Mouse (Mus musculus) neural tube, embryonic 11.5 days (tissue): ENCODE data around the gene Gm10118. TPM values are rescaled to one million over a fixed set of nuclear protein-coding genes. Genes with fewer than 3 reads are reported as not detected.
A peak's percentile ranks its signal among the peaks of the same experiment; 100 is the strongest.

Experiments used
- ATAC-seq: fragments of 200-750 bp; cut with Nextera tagmentation; 2 replicates; pipeline ENCODE4 v1.8.0; 2017; ENCODE audit warnings: moderate number of reproducible peaks, mild to moderate bottlenecking, moderate TSS enrichment, moderate library complexity; ENCODE audit not compliant: insufficient read depth, low FRiP score, low TSS enrichment
- DNase-seq: peaks from one replicate; pipeline ENCODE4 v3.0.0-alpha.2; 2015; ENCODE audit warnings: low spot score
- H3K27ac ChIP-seq: fragments of 300-500 bp; sonication (generic); 2 replicates; pipeline ENCODE4 v1.5.1; 2014; ENCODE audit warnings: low read depth, mild to moderate bottlenecking, low read length
- H3K27me3 ChIP-seq: fragments of 300-500 bp; sonication (generic); 2 replicates; pipeline ENCODE4 v1.6.1; 2014; ENCODE audit warnings: mild to moderate bottlenecking, low read length, mixed read lengths; ENCODE audit not compliant: control insufficient read depth, insufficient read depth
- H3K36me3 ChIP-seq: fragments of 300-500 bp; sonication (generic); 2 replicates; pipeline ENCODE4 v1.6.1; 2014; ENCODE audit warnings: mild to moderate bottlenecking, low read length, moderate library complexity, mixed read lengths; ENCODE audit not compliant: control insufficient read depth, insufficient read depth
- H3K4me1 ChIP-seq: fragments of 300-500 bp; sonication (generic); 2 replicates; pipeline ENCODE4 v1.6.1; 2014; ENCODE audit warnings: low read length, mixed read lengths; ENCODE audit not compliant: control insufficient read depth, insufficient read depth
- H3K4me2 ChIP-seq: fragments of 300-500 bp; sonication (generic); 2 replicates; pipeline ENCODE4 v1.6.1; 2014; ENCODE audit warnings: low read depth, mild to moderate bottlenecking, moderate library complexity
- H3K4me3 ChIP-seq: fragments of 300-500 bp; sonication (generic); 2 replicates; pipeline ENCODE4 v1.5.1; 2014; ENCODE audit warnings: low read depth, low read length
- H3K9ac ChIP-seq: fragments of 300-500 bp; sonication (generic); 2 replicates; pipeline ENCODE4 v1.6.1; 2014; ENCODE audit warnings: mild to moderate bottlenecking, low read length
- H3K9me3 ChIP-seq: fragments of 300-500 bp; sonication (generic); 2 replicates; pipeline ENCODE4 v1.6.1; 2016; ENCODE audit warnings: low read length; ENCODE audit not compliant: control insufficient read depth
- WGBS: fragments of 180-500 bp; shearing (Covaris S2); extraction: QIAGEN DNeasy Blood & Tissue Kit; methylation state at CpG from one replicate; pipeline ENCODE4 v1.1.7; 2014; 5-methylcytosine and 5-hydroxymethylcytosine counted together
- polyA plus RNA-seq: library from polyadenylated mRNA; unstranded; fragments of >200 nt; fragmentation: Nextera tagmentation; extraction: Ambion mirVana; gene quantifications from 2 replicates; pipeline ENCODE4 v1.2.1, GENCODE M21; 2014

Gm10118 gene
- 0.24 and 0.40 TPM in 2 replicates for polyA plus RNA-seq

DNA sequence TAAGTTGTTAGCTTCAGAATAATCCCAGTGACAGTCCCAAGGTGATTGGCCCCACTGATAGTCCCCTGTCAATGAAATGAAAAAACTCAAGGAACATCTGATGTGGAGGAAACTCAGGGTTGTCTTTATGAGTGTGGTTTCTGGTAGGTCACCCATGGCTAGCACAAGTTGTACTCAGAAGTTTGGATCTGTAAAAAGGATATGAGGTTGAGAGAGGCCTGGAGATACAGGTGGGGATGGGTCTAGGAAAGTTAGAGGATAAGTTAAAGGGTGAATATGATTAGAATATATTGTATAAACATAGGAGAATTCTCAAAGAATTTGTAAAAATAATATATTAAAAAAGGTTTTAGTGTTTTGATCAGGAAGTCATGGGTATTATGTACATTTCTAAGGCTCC lies at the start of gene Gm10118:
TSS of gene Gm10118 (minus strand) at position 101 of the 400 bp plus-strand sequence.
- Histone ChIP-seq H3K27me3 (no peaks in the 10 kb centered on the region), H3K4me3 (no peak within 1 kb of the TSS)

GRCm38 (mm10) chr10:63972300-63972699 lies 45.1 kb upstream of the Gm10118 start:
- H3K4me3 ChIP-seq: no peak overlapping the region
- H3K4me2 ChIP-seq: no peak overlapping the region
- ATAC-seq (no peak), DNase-seq (no peak)
- 91% methylated on average over 2 of the region's 2 CpGs for WGBS
- H3K4me1 ChIP-seq: no peaks in the 10 kb centered on the region
- H3K36me3 ChIP-seq: no peaks in the 10 kb centered on the region
- H3K27ac ChIP-seq: no peak overlapping the region
- H3K9me3 ChIP-seq: no peaks in the 10 kb centered on the region
- no peaks in the 10 kb centered on the region for H3K27me3 ChIP-seq
- no peak overlapping the region for H3K9ac ChIP-seq

More for the DNA sequence above, at the start of gene Gm10118:
- H3K9ac ChIP-seq: no peak within 1 kb of the TSS
- H3K9me3 ChIP-seq: no peaks in the 10 kb centered on the region
- no peak for ATAC-seq
- H3K4me2 ChIP-seq: no peak within 1 kb of the TSS
- H3K4me1 ChIP-seq: no peaks in the 10 kb centered on the region
- no peak within 1 kb of the TSS for H3K27ac ChIP-seq
- no peak for DNase-seq
- H3K36me3 ChIP-seq: no peaks in the 10 kb centered on the region

DNA sequence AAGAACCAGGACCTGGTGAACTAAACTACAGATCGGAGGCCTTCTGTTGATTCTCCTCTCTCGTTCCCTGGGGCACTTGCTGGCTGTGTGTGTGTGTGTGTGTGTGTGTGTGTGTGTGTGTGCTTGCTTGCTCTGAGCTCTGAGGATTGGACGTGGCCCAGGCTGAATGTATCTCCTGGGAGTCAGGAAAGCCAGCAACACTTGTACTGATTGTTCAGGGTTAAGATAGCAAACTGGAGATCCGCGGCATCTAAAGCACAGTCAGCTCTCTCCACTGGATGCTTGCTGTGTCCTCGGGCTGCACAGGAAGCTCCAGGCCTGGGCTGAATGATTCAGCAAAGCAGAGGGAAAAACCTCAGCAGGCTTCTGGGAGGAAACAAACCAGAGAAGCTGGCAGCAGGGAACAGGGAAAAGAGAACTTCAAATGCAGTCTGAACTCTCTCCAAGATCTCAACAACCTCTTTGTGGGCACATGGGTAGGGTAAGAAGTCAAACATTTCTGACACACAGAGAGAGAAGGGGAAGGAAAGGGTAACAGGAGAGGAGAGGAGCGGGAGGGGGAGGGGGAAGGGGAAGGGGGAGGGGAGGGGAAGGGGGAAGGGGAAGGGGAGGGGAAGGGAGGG lies 27.2 kb upstream of the Gm10118 start:
- ATAC-seq: no peak
- H3K27me3 ChIP-seq: no peaks in the 10 kb centered on the region
- no peak overlapping the region for H3K4me2 ChIP-seq
- H3K36me3 ChIP-seq: no peaks in the 10 kb centered on the region
- H3K4me1 ChIP-seq: no peaks in the 10 kb centered on the region
- no peaks in the 10 kb centered on the region for H3K9me3 ChIP-seq
- no peak overlapping the region for H3K4me3 ChIP-seq
- WGBS: 29% methylated on average over 6 of the region's 7 CpGs
- H3K27ac ChIP-seq: no peak overlapping the region
- peak; percentile 49 for DNase-seq
- H3K9ac ChIP-seq: no peak overlapping the region

- Histone ChIP-seq H3K4me2 (no peak overlapping the region), H3K4me1 (no peaks in the 10 kb centered on the region), H3K9ac (no peak overlapping the region), H3K4me3 (no peak overlapping the region), H3K27ac (no peak overlapping the region), H3K27me3 (no peaks in the 10 kb centered on the region), H3K36me3 (no peaks in the 10 kb centered on the region), H3K9me3 (no peaks in the 10 kb centered on the region)
- no peak for ATAC-seq
- WGBS: 88% methylated on average over 1 of the region's 1 CpGs
- DNase-seq: no peak
Measured at GRCm38 (mm10) chr10:63951481-63951880, 24.2 kb upstream of the Gm10118 start.

DNA sequence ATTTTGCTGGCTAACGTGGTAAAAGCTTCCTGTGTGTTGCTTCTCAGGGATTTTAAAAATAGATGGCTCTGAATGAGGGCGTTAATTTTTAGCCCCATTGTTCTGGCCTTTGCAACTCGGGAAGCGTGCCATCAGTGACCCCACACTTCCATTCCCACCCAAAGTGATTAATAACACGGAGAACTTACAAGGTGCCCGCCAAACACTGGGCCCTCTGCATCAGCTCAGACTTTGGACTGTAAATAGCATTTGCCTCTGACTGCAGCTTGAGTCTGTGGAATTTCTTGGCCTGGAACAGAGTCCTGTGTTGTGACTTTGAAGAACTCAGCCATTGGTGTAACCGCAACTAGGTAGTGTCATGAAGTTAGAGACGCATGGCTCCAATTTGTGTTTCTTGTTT lies 23.6 kb upstream of the Gm10118 start:
- DNase-seq (no peak), ATAC-seq (no peak)
- Histone ChIP-seq H3K27ac (no peak overlapping the region), H3K9me3 (no peaks in the 10 kb centered on the region), H3K4me1 (no peaks in the 10 kb centered on the region), H3K27me3 (no peaks in the 10 kb centered on the region), H3K4me2 (no peak overlapping the region), H3K36me3 (no peaks in the 10 kb centered on the region), H3K4me3 (no peak overlapping the region), H3K9ac (no peak overlapping the region)
- WGBS: 61% methylated on average over 8 of the region's 8 CpGs

GRCm38 (mm10) chr10:63947266-63947665 lies 20.0 kb upstream of the Gm10118 start:
- no peak overlapping the region for H3K4me3 ChIP-seq
- H3K9ac ChIP-seq: no peak overlapping the region
- WGBS: 81% methylated on average over 4 of the region's 4 CpGs
- DNase-seq (no peak), ATAC-seq (no peak)
- no peak overlapping the region for H3K27ac ChIP-seq
- no peaks in the 10 kb centered on the region for H3K36me3 ChIP-seq
- no peaks in the 10 kb centered on the region for H3K4me1 ChIP-seq
- H3K27me3 ChIP-seq: no peaks in the 10 kb centered on the region
- no peak overlapping the region for H3K4me2 ChIP-seq
- no peaks in the 10 kb centered on the region for H3K9me3 ChIP-seq

GRCm38 (mm10) chr10:63945534-63945933 lies 18.3 kb upstream of the Gm10118 start:
- H3K27ac ChIP-seq: no peak overlapping the region
- H3K4me3 ChIP-seq: no peak overlapping the region
- no peak overlapping the region for H3K4me2 ChIP-seq
- no peaks in the 10 kb centered on the region for H3K9me3 ChIP-seq
- no peaks in the 10 kb centered on the region for H3K4me1 ChIP-seq
- no peak overlapping the region for H3K9ac ChIP-seq
- H3K36me3 ChIP-seq: no peaks in the 10 kb centered on the region
- DNase-seq (peak; percentile 35), ATAC-seq (peak; percentile 42; the same call in 1 of the 2 replicates)
- no peaks in the 10 kb centered on the region for H3K27me3 ChIP-seq
- 30% methylated on average over 3 of the region's 3 CpGs for WGBS

DNA sequence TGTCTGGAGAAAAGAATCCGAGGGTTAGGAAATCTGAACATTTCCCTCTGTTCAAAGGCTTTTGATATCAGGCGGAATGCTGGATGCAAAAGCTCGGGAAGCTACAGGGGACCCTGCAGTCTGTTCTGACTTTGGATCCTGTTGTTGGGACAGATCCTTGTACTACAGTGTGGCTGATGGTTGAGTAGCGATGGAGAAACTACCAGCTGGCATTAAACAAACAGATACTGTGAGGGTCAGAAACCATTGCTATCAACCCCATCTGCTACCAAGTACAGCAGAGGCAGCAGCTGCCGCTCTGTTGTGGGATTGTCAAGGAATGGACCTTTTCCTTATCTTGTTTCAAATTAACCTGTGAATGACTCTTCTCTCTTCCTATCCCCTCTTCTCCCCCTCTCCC lies 6.7 kb upstream of the Gm10118 start:
- 80% methylated on average over 5 of the region's 5 CpGs for WGBS

GRCm38 (mm10) chr10:63908878-63909277 lies 18.4 kb downstream of the Gm10118 start:
- no peaks in the 10 kb centered on the region for H3K9me3 ChIP-seq

More for the DNA sequence above, 6.7 kb upstream of the Gm10118 start:
- no peaks in the 10 kb centered on the region for H3K9me3 ChIP-seq
- ATAC-seq: no peak
- no peak overlapping the region for H3K4me3 ChIP-seq
- H3K9ac ChIP-seq: no peak overlapping the region
- no peaks in the 10 kb centered on the region for H3K36me3 ChIP-seq
- H3K27me3 ChIP-seq: no peaks in the 10 kb centered on the region
- H3K27ac ChIP-seq: no peak overlapping the region
- H3K4me2 ChIP-seq: no peak overlapping the region
- no peak for DNase-seq
- no peaks in the 10 kb centered on the region for H3K4me1 ChIP-seq

More at GRCm38 (mm10) chr10:63908878-63909277, 18.4 kb downstream of the Gm10118 start:
- Histone ChIP-seq H3K36me3 (no peaks in the 10 kb centered on the region), H3K9ac (no peak overlapping the region), H3K27me3 (no peaks in the 10 kb centered on the region), H3K4me1 (no peaks in the 10 kb centered on the region), H3K4me3 (no peak overlapping the region), H3K27ac (no peak overlapping the region), H3K4me2 (no peak overlapping the region)
- no peak for ATAC-seq
- no peak for DNase-seq
